Mouse (Mus musculus): ENCODE results near the gene Slc8b1. TPM values are rescaled to one million over a fixed set of nuclear protein-coding genes. Genes with fewer than 3 reads are reported as not detected.

Slc8b1 gene
- total and polyA plus RNA-seq, 3 experiments = 2.7 to 5.9 TPM; not detected in 1

DNA sequence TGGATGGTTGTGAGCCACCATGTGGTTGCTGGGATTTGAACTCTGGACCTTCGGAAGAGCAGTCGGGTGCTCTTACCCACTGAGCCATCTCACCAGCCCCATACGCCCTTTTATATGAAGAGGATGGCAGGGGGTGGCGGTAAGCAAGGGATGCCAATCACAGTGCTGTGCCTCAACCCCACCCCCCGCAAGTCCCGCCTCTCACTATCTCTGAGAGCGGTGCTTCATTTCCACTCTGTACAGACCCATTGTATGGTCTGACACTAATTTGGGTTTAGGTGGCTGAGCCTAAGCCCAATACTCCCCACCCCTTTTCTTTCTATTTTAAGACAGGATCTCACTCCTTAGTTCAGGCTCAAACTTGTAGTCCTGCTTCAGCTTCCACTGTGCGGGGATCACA is 35.1 kb upstream of the Slc8b1 start:
- Histone ChIP-seq H3K4me3 (ENCODE audit: control insufficient read depth in 1 of 2, insufficient read depth in 1 of 2, low read depth in 2 of 2, low read length in 2 of 2) (no peak overlapping the region), H3K4me1 (ENCODE audit: control insufficient read depth in 1 of 2, insufficient read depth in 2 of 2, low read length in 2 of 2) (peaks cover 0 to 7% of the 10 kb centered on the region in 2 experiments; a peak in 1 of 4 replicates), H3K9ac (ENCODE audit: control insufficient read depth, low read depth, low read length, poor library complexity, severe bottlenecking) (no peak overlapping the region), H3K27me3 (ENCODE audit: control insufficient read depth in 1 of 2, insufficient read depth in 2 of 2, low read length in 2 of 2) (no peaks in the 10 kb centered on the region), H3K79me2 (ENCODE audit: control insufficient read depth, insufficient read depth, low read length, poor library complexity) (no peaks in the 10 kb centered on the region), H3K9me3 (replicated peaks; ENCODE audit: insufficient read depth, low read length) (no peaks in the 10 kb centered on the region), H3K36me3 (ENCODE audit: control insufficient read depth in 1 of 2, insufficient read depth in 2 of 2, low read length in 2 of 2) (no peaks in the 10 kb centered on the region), H3K27ac (ENCODE audit: control insufficient read depth, low read depth, low read length) (no peak overlapping the region)
- TF ChIP-seq KAT2A (conservative IDR thresholded peaks at IDR 0.05; ENCODE audit: low read depth, low read length) (no peak), POLR2AphosphoS5 (IDR thresholded peaks at IDR 0.05; ENCODE audit: borderline replicate concordance, low read depth, low read length) (no peak), JUND (IDR thresholded peaks at IDR 0.05; ENCODE audit: low read depth, low read length) (no peak), GATA1 (IDR thresholded peaks at IDR 0.05; ENCODE audit: low read depth, low read length) (no peak), MYC (IDR thresholded peaks at IDR 0.05; ENCODE audit: low read depth, low read length) (no peak), ETS1 (IDR thresholded peaks at IDR 0.05; ENCODE audit: low read depth, low read length) (no peak)
- DNase-seq (ENCODE audit: low read depth, low spot score) = no peak

DNA sequence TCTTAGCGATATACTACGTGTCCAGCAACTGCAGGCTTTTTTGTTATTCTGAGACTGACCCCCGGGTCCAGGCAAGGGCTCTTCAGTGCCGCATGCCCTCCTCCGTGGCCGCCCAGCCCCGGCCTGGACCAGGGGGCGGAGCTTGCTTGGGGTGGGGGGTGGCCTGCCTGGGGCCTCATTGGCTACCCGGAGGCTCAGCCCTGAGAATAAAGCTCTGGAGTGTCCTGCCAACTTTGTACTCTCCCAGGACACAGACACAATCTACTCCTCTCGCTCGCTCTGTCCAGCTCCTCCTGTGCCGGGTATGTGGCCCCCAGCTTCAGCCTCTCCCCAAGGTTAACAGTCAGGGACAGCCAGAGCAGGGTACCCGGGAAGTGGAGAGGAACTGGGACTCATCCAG is 34.7 kb upstream of the Slc8b1 start, which contains the start of gene Sds:
Gene Sds, plus strand, starts transcription at position 231 of the 400 bp plus-strand sequence.
- no peaks in the 10 kb centered on the region for H3K27me3 ChIP-seq (ENCODE audit: control insufficient read depth in 1 of 2, insufficient read depth in 2 of 2, low read length in 2 of 2)
- no peaks in the 10 kb centered on the region for H3K36me3 ChIP-seq (ENCODE audit: control insufficient read depth in 1 of 2, insufficient read depth in 2 of 2, low read length in 2 of 2)
- H3K4me1 ChIP-seq (ENCODE audit: control insufficient read depth in 1 of 2, insufficient read depth in 2 of 2, low read length in 2 of 2) = peaks cover 0 to 7% of the 10 kb centered on the region in 2 experiments; a peak in 1 of 4 replicates
- TF ChIP-seq MEF2A (IDR thresholded peaks at IDR 0.05; ENCODE audit: extremely low read depth, insufficient replicate concordance, low read depth, low read length, poor library complexity, severe bottlenecking) = no peak
- TF ChIP-seq ZNF384 (IDR thresholded peaks at IDR 0.05; ENCODE audit: low read depth, low read length) = no peak
- TF ChIP-seq USF2 (IDR thresholded peaks at IDR 0.05; ENCODE audit: borderline replicate concordance in 1 of 2, insufficient read depth in 1 of 2, low read depth in 1 of 2, low read length in 2 of 2) = no peak
- TF ChIP-seq UBTF (IDR thresholded peaks at IDR 0.05; ENCODE audit: borderline replicate concordance, insufficient read depth, low read depth, low read length) = no peak
- no peak for TF ChIP-seq KAT2A (conservative IDR thresholded peaks at IDR 0.05; ENCODE audit: low read depth, low read length)
- no peak for TF ChIP-seq TAL1 (IDR thresholded peaks at IDR 0.05; ENCODE audit: low read length)
- TF ChIP-seq POLR2AphosphoS2 (IDR thresholded peaks at IDR 0.05; ENCODE audit: low read length) = no peak
- no peak for TF ChIP-seq MAX (IDR thresholded peaks at IDR 0.05; ENCODE audit: low read length)
- no peak for TF ChIP-seq SIN3A (IDR thresholded peaks at IDR 0.05; ENCODE audit: low read length)
- no peaks in the 10 kb centered on the region for H3K79me2 ChIP-seq (ENCODE audit: control insufficient read depth, insufficient read depth, low read length, poor library complexity)
- no peaks in the 10 kb centered on the region for H3K9me3 ChIP-seq (replicated peaks; ENCODE audit: insufficient read depth, low read length)
- H3K9ac ChIP-seq (ENCODE audit: control insufficient read depth, low read depth, low read length, poor library complexity, severe bottlenecking) = no peak within 1 kb of the TSS
- H3K27ac ChIP-seq (ENCODE audit: control insufficient read depth, low read depth, low read length) = no peak within 1 kb of the TSS
- no peak for DNase-seq (ENCODE audit: low read depth, low spot score)
- H3K4me3 ChIP-seq (ENCODE audit: control insufficient read depth in 1 of 2, insufficient read depth in 1 of 2, low read depth in 2 of 2, low read length in 2 of 2) = no peak within 1 kb of the TSS

- TF ChIP-seq TBP (IDR thresholded peaks at IDR 0.05; ENCODE audit: low read depth, low read length) = no peak
- TF ChIP-seq MAFK (IDR thresholded peaks at IDR 0.05; ENCODE audit: borderline replicate concordance, low read depth, low read length) = peak; percentile 92
- Histone ChIP-seq H3K36me3 (ENCODE audit: control insufficient read depth in 1 of 2, insufficient read depth in 2 of 2, low read length in 2 of 2) (no peaks in the 10 kb centered on the region), H3K4me1 (ENCODE audit: control insufficient read depth in 1 of 2, insufficient read depth in 2 of 2, low read length in 2 of 2) (peaks cover 0 to 6% of the 10 kb centered on the region in 2 experiments; a peak in 1 of 4 replicates), H3K79me2 (ENCODE audit: control insufficient read depth, insufficient read depth, low read length, poor library complexity) (no peaks in the 10 kb centered on the region), H3K4me3 (ENCODE audit: control insufficient read depth in 1 of 2, insufficient read depth in 1 of 2, low read depth in 2 of 2, low read length in 2 of 2) (no peak overlapping the region), H3K9ac (ENCODE audit: control insufficient read depth, low read depth, low read length, poor library complexity, severe bottlenecking) (no peak overlapping the region), H3K27ac (ENCODE audit: control insufficient read depth, low read depth, low read length) (no peak overlapping the region), H3K27me3 (ENCODE audit: control insufficient read depth in 1 of 2, insufficient read depth in 2 of 2, low read length in 2 of 2) (no peaks in the 10 kb centered on the region), H3K9me3 (replicated peaks; ENCODE audit: insufficient read depth, low read length) (no peaks in the 10 kb centered on the region)
- no peak for DNase-seq (ENCODE audit: low read depth, low spot score)
Measured at GRCm38 (mm10) chr5:120477993-120478392, 33.0 kb upstream of the Slc8b1 start.
